Mouse (Mus musculus): ENCODE results near the gene Mllt1. TPM values are rescaled to one million over a fixed set of nuclear protein-coding genes. Genes with fewer than 3 reads are reported as not detected.

Mllt1 gene
- polyA plus RNA-seq, 1 experiment from 2014 or later, result 32.2 TPM

DNA sequence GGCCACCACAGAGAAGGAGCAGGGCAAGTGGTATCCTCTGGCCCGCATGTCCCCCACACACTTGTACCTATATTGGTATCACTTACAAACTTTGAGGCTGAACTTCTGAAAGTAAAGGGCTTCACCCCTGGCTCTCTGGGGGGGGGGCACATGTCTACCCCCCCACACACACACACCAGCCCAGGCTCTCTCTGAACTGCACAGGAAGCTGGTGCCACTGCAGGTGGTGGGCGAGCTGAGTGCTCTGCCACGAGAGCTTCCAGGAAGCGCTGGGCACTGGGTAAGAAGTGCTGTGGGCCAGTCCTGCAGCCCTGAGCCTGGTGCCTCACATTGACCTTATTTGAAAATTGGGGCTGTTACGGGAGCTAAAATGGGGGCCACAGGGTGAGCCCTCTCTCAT lies 91.5 kb downstream of the Mllt1 start:
- Histone ChIP-seq H3K4me3 (ENCODE audit: low read depth, low read length) (no peak overlapping the region), H3K9me3 (ENCODE audit: control insufficient read depth, low read length) (no peaks in the 10 kb centered on the region), H3K36me3 (ENCODE audit: control insufficient read depth, insufficient read depth, low read length) (no peaks in the 10 kb centered on the region), H3K4me2 (replicated peaks; ENCODE audit: low read depth, low read length) (no peak overlapping the region), H3K9ac (ENCODE audit: low read depth, low read length) (no peak overlapping the region), H3K4me1 (replicated peaks; ENCODE audit: control insufficient read depth, insufficient read depth, low read length) (no peaks in the 10 kb centered on the region), H3K27me3 (ENCODE audit: control insufficient read depth, insufficient read depth, low read length) (no peaks in the 10 kb centered on the region), H3K27ac (ENCODE audit: low read depth, low read length) (no peak overlapping the region)
- WGBS, result 85% methylated on average over 5 of the region's 5 CpGs
- DNase-seq (ENCODE audit: low spot score), result no peak
- no peak for ATAC-seq (ENCODE audit: low FRiP score)

Other genes starting within 250 kb of the Mllt1 start
- 363 and 381 TPM in 2 replicates for gene Ndufa11, start 217.6 kb downstream of the Mllt1 start, polyA plus RNA-seq (2014; fragmentation: Nextera tagmentation; extraction: Ambion mirVana)
- 15.6 and 18.1 TPM in 2 replicates for gene Vmac, start 217.4 kb downstream of the Mllt1 start, polyA plus RNA-seq (2014; fragmentation: Nextera tagmentation; extraction: Ambion mirVana)
- gene Nrtn, start 177.9 kb downstream of the Mllt1 start, polyA plus RNA-seq (2014; fragmentation: Nextera tagmentation; extraction: Ambion mirVana), result 4.4 and 4.6 TPM in 2 replicates
- 30.3 and 35.4 TPM in 2 replicates for gene Dus3l, start 170.7 kb downstream of the Mllt1 start, polyA plus RNA-seq (2014; fragmentation: Nextera tagmentation; extraction: Ambion mirVana)
- 0.49 and 0.71 TPM in 2 replicates for gene Prr22, start 165.2 kb downstream of the Mllt1 start, polyA plus RNA-seq (2014; fragmentation: Nextera tagmentation; extraction: Ambion mirVana)
- gene Rfx2, start 104.4 kb downstream of the Mllt1 start, polyA plus RNA-seq (2014; fragmentation: Nextera tagmentation; extraction: Ambion mirVana), result 6.4 and 6.7 TPM in 2 replicates
- not detected in 2 replicates for gene Acsbg2, start 61.0 kb downstream of the Mllt1 start, polyA plus RNA-seq (2014; fragmentation: Nextera tagmentation; extraction: Ambion mirVana)
- 0.25 and 0.26 TPM in 2 replicates for gene 1700061G19Rik, start 59.9 kb downstream of the Mllt1 start, polyA plus RNA-seq (2014; fragmentation: Nextera tagmentation; extraction: Ambion mirVana)
- not detected in 2 replicates for gene Acer1, start 46.7 kb upstream of the Mllt1 start, polyA plus RNA-seq (2014; fragmentation: Nextera tagmentation; extraction: Ambion mirVana)
- 146 and 152 TPM in 2 replicates for gene Clpp, start 54.9 kb upstream of the Mllt1 start, polyA plus RNA-seq (2014; fragmentation: Nextera tagmentation; extraction: Ambion mirVana)
- gene Alkbh7, start 61.9 kb upstream of the Mllt1 start, polyA plus RNA-seq (2014; fragmentation: Nextera tagmentation; extraction: Ambion mirVana), result 32.4 and 33.0 TPM in 2 replicates
- gene Pspn, start 64.6 kb upstream of the Mllt1 start, polyA plus RNA-seq (2014; fragmentation: Nextera tagmentation; extraction: Ambion mirVana), result 0.36 TPM in 1 of 2 replicates, not detected in the other
- 65.6 and 76.7 TPM in 2 replicates for gene Gtf2f1, start 75.9 kb upstream of the Mllt1 start, polyA plus RNA-seq (2014; fragmentation: Nextera tagmentation; extraction: Ambion mirVana)
- gene Gm17949, start 76.1 kb upstream of the Mllt1 start, polyA plus RNA-seq (2014; fragmentation: Nextera tagmentation; extraction: Ambion mirVana), result 0.33 TPM in 1 of 2 replicates, not detected in the other
- gene Khsrp, start 96.1 kb upstream of the Mllt1 start, polyA plus RNA-seq (2014; fragmentation: Nextera tagmentation; extraction: Ambion mirVana), result 40.3 and 42.7 TPM in 2 replicates
- gene Slc25a41, start 106.2 kb upstream of the Mllt1 start, polyA plus RNA-seq (2014; fragmentation: Nextera tagmentation; extraction: Ambion mirVana), result not detected in 2 replicates
- gene Crb3, start 123.7 kb upstream of the Mllt1 start, polyA plus RNA-seq (2014; fragmentation: Nextera tagmentation; extraction: Ambion mirVana), result 2.1 and 3.6 TPM in 2 replicates
- 14.1 and 16.0 TPM in 2 replicates for gene Slc25a23, start 124.4 kb upstream of the Mllt1 start, polyA plus RNA-seq (2014; fragmentation: Nextera tagmentation; extraction: Ambion mirVana)
- gene Dennd1c, start 143.1 kb upstream of the Mllt1 start, polyA plus RNA-seq (2014; fragmentation: Nextera tagmentation; extraction: Ambion mirVana), result 2.9 and 3.8 TPM in 2 replicates
- gene Tubb4a, start 152.4 kb upstream of the Mllt1 start, polyA plus RNA-seq (2014; fragmentation: Nextera tagmentation; extraction: Ambion mirVana), result 165 and 191 TPM in 2 replicates
- gene Tnfsf9, start 169.9 kb upstream of the Mllt1 start, polyA plus RNA-seq (2014; fragmentation: Nextera tagmentation; extraction: Ambion mirVana), result 6.3 and 7.6 TPM in 2 replicates
- 0.28 TPM in 1 of 2 replicates, not detected in the other for gene Cd70, start 214.4 kb upstream of the Mllt1 start, polyA plus RNA-seq (2014; fragmentation: Nextera tagmentation; extraction: Ambion mirVana)